Comparison of ENCODE assay signal across 13 mouse cellular contexts in the genomic region with DNA sequence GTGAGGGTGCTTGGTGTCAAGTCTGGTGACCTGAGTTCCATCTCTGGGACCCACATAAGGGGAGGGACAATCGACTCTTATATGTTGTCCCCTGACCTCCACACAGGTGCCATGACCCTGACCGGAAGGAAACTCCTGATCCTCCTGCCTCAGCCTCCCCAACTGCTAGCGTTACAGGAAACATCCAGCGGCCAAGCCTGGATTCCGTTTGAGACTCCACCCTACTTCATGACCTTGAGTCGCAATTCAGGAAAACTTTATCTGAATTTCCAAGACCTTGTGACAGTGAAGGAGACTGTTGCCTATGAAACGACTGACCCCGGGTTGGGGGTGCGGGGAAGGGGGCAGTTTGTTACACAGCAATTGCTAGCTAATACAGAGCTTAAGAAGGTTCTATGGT.
"Had no signal": no experiment of that assay in that cellular context is flagged by ENCODE, and none has a peak within 500 bp of the region (broad histone marks: within the 10 kb centered on the region; RNA-seq: fewer than 3 reads in every experiment).

No protein-coding gene starts in this region.

- H3K4me3 ChIP-seq: limb, embryonic 12.5 days had no signal

- H3K9ac ChIP-seq: liver, embryonic 14.5 days; lung, embryonic 14.5 days; neural tube, embryonic 12.5 days had no signal

- H3K27ac ChIP-seq: limb, embryonic 12.5 days; liver, embryonic 14.5 days; midbrain, embryonic 10.5 days; neural tube, embryonic 12.5 days had no signal

- H3K36me3 ChIP-seq: limb, embryonic 12.5 days; midbrain, embryonic 10.5 days; neural tube, embryonic 12.5 days had no signal

- DNase-seq: kidney, adult 11 months; kidney, adult 9 months; kidney, postnatal 25 days; liver; lung, embryonic 14.5 days; lung, postnatal 36 days; midbrain, embryonic 14.5 days; thymus, adult 2 months; thymus, postnatal 25 days had no signal

- H3K9me3 ChIP-seq: limb, embryonic 12.5 days; neural tube, embryonic 12.5 days had no signal
